Mouse (Mus musculus) neural tube, embryonic 12.5 days (tissue): ENCODE measurements around the gene Sult2b1. TPM values are rescaled to one million over a fixed set of nuclear protein-coding genes. Genes with fewer than 3 reads are reported as not detected.

Experiments
- ATAC-seq: fragments of 200-750 bp; cut with Nextera tagmentation; 2 replicates; pipeline ENCODE4 v1.8.0; 2017; ENCODE audit warnings: low read depth, mild to moderate bottlenecking, moderate TSS enrichment, moderate library complexity; ENCODE audit not compliant: low FRiP score
- H3K27ac ChIP-seq: fragments of 300-500 bp; sonication (generic); 2 replicates; pipeline ENCODE4 v1.5.1; 2016
- H3K27me3 ChIP-seq: fragments of 300-500 bp; sonication (generic); replicated peaks from 2 replicates; pipeline ENCODE4 v1.6.1; 2016; ENCODE audit warnings: mild to moderate bottlenecking
- H3K36me3 ChIP-seq: fragments of 300-500 bp; sonication (generic); 2 replicates; pipeline ENCODE4 v1.6.1; 2016; ENCODE audit warnings: mild to moderate bottlenecking
- H3K4me1 ChIP-seq: fragments of 300-500 bp; sonication (generic); 2 replicates; pipeline ENCODE4 v1.6.1; 2016
- H3K4me2 ChIP-seq: fragments of 300-500 bp; sonication (generic); replicated peaks from 2 replicates; pipeline ENCODE4 v1.6.1; 2016; ENCODE audit warnings: mild to moderate bottlenecking
- H3K4me3 ChIP-seq: fragments of 300-500 bp; sonication (generic); 2 replicates; pipeline ENCODE4 v1.5.1; 2016
- H3K9ac ChIP-seq: fragments of 300-500 bp; sonication (generic); 2 replicates; pipeline ENCODE4 v1.6.1; 2016; ENCODE audit warnings: mild to moderate bottlenecking
- H3K9me3 ChIP-seq: fragments of 300-500 bp; sonication (generic); 2 replicates; pipeline ENCODE4 v1.6.1; 2016; ENCODE audit warnings: mild to moderate bottlenecking
- WGBS: fragments of 180-500 bp; shearing (Covaris S2); methylation state at CpG from one replicate; pipeline ENCODE4 v1.1.7; 2016; 5-methylcytosine and 5-hydroxymethylcytosine counted together
- polyA plus RNA-seq: library from polyadenylated mRNA; unstranded; fragments of >200 nt; fragmentation: Nextera tagmentation; extraction: Ambion mirVana; gene quantifications from 2 replicates; pipeline ENCODE4 v1.2.1, GENCODE M21; 2016

Gene Sult2b1
- polyA plus RNA-seq, 1 experiment from 2014 or later: 2.1 TPM

DNA sequence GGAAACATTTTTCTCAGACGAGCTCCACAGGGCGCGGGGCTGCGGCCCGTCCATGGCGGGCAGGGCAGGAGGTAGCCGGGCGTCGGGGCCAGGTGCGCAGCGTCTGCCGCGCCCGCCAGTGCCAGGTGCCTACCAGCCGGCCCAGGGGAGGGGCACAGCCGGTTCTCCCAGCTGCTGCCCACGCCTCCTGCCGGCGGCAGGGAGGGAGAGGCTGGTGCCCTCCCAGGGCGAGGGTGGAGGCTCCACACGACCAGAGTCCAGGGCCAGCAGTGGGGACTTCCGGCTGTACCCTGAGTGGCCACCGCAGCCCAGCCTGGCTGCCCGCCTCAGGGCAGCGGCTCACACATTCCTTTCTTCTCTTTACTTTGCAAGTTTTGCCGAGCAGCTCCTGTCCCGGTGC is 25.1 kb downstream of the Sult2b1 start:
- no peak for ATAC-seq
- no peak overlapping the region for H3K27ac ChIP-seq
- H3K9me3 ChIP-seq: no peaks in the 10 kb centered on the region
- peak overlapping the region; percentile 51 for H3K4me2 ChIP-seq
- WGBS: 8% methylated on average over 22 of the region's 27 CpGs
- H3K27me3 ChIP-seq: peaks cover 27% of the 10 kb centered on the region
- peaks cover 5% of the 10 kb centered on the region for H3K4me1 ChIP-seq
- 0 out of 2 replicates have a peak overlapping the region, but pooled peaks have one; percentile 26 for H3K9ac ChIP-seq
- no peaks in the 10 kb centered on the region for H3K36me3 ChIP-seq
- 0 out of 2 replicates have a peak overlapping the region, but pooled peaks have one; percentile 13 for H3K4me3 ChIP-seq

DNA sequence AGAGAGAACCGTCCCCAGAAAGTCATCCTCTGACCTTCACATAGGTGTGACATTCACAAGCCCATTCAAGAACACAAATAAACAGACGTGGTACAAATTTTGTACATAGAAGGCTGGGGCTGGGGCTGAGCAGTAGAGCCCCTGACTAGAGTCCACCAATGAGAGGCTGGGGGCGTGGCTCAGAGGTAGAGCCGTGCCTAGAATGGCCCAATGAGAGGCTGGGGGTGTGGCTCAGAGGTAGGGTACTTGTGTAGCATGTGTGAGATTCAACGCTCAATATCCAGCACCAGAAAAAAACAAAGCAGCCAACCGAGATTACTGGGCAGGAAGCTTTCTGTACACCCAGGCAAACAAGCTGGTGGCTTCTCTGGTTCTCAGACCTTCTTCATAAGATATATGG is 28.8 kb downstream of the Sult2b1 start:
- no peak for ATAC-seq
- Histone ChIP-seq H3K27ac (no peak overlapping the region), H3K4me1 (peaks cover 5% of the 10 kb centered on the region), H3K4me3 (no peak overlapping the region), H3K36me3 (no peaks in the 10 kb centered on the region), H3K27me3 (peaks cover 27% of the 10 kb centered on the region), H3K9ac (no peak overlapping the region), H3K9me3 (no peaks in the 10 kb centered on the region), H3K4me2 (no peak overlapping the region)
- 55% methylated on average over 6 of the region's 6 CpGs for WGBS

DNA sequence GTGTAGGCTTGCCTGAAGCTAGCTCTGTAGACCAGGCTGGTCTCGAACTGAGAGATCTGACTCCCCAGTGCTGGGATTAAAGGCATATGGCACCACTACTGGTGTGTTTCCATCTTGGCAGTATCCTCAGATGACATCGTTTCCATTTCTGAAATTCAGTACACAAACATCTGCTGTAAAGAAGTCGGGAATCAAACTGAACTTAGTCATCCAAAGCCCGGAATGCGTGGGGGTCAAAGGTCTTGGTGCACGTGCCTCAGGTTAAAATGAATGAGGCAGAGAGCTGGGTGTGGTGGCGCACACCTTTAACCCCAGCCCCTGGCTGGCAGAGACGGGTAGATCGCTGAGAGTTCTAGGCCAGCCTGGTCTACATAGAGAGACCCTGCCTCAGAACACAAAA is 34.3 kb downstream of the Sult2b1 start:
- Histone ChIP-seq H3K4me3 (no peak overlapping the region), H3K9me3 (no peaks in the 10 kb centered on the region), H3K4me1 (0 out of 2 replicates have a peak, but pooled peaks cover 12% of the 10 kb centered on the region), H3K4me2 (no peak overlapping the region), H3K9ac (no peak overlapping the region), H3K27ac (no peak overlapping the region), H3K27me3 (no peaks in the 10 kb centered on the region), H3K36me3 (no peaks in the 10 kb centered on the region)
- 80% methylated on average over 9 of the region's 9 CpGs for WGBS
- no peak for ATAC-seq

DNA sequence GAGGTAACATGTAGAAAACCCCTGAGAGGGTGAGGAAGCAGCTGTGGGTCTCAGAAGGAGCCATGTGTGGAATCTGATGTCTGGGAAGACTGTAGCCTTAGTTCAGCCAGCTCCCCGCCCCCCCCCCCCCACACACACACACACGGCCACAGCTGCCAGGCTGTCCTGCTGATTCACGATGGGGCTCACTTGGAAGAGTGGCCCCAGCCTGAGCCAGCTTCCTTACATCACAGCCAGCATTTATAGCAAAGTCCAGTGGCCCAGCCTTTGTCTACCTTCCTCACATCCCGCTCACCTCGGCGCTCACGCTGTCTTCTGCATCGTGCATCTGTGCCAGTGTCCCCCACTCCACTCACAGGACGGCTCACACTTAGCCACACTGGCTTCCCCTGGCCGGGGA is 35.1 kb downstream of the Sult2b1 start:
- H3K4me1 ChIP-seq: 0 out of 2 replicates have a peak, but pooled peaks cover 12% of the 10 kb centered on the region
- 63% methylated on average over 8 of the region's 10 CpGs for WGBS
- no peak for ATAC-seq
- H3K27ac ChIP-seq: no peak overlapping the region
- no peaks in the 10 kb centered on the region for H3K36me3 ChIP-seq
- H3K9me3 ChIP-seq: no peaks in the 10 kb centered on the region
- peak overlapping the region; percentile 18; the same call in 1 of the 2 replicates for H3K4me2 ChIP-seq
- H3K4me3 ChIP-seq: no peak overlapping the region
- H3K9ac ChIP-seq: peak overlapping the region; percentile 8; the same call in 1 of the 2 replicates
- no peaks in the 10 kb centered on the region for H3K27me3 ChIP-seq

DNA sequence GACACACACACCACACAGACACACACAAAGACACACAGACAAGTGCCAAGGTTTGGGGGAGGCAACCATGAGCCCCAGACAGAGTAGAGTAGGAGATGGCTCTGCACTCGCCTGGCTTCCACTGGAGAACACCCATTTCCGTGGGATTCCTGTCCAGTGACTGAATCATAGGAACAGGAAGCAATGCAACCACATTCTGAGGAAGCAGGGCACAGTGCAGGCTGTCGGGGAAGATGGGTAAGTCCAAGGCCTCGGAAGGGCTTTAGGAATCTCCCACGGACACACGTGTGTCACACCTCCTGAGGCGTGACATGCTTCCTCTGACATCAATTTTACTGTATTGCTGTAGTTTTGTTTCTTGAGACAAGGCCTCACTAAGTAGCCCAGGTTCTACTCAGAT is 36.4 kb downstream of the Sult2b1 start:
- no peak overlapping the region for H3K4me3 ChIP-seq
- no peak overlapping the region for H3K27ac ChIP-seq
- H3K36me3 ChIP-seq: no peaks in the 10 kb centered on the region
- H3K4me2 ChIP-seq: no peak overlapping the region
- no peak for ATAC-seq
- H3K9ac ChIP-seq: no peak overlapping the region
- 82% methylated on average over 7 of the region's 7 CpGs for WGBS
- no peaks in the 10 kb centered on the region for H3K27me3 ChIP-seq
- H3K9me3 ChIP-seq: no peaks in the 10 kb centered on the region
- H3K4me1 ChIP-seq: 0 out of 2 replicates have a peak, but pooled peaks cover 12% of the 10 kb centered on the region

DNA sequence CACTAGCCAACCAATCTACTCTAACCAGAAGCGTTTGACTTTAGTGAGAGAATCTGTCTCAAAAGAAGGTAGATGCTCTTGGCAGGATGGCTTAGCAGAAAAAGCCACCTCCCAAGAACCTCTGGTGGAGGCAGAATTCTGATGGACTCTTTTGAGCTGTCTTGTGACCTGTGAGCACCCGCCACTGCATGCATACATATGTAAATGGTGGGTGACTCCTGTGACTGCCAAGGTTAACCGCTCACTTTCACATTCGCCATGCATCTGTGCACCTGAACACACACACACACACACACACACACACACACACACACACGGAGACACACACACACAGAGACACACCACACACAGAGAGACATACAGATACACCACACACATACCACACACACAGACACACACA is 37.0 kb downstream of the Sult2b1 start:
- Histone ChIP-seq H3K4me3 (no peak overlapping the region), H3K27ac (no peak overlapping the region), H3K4me1 (0 out of 2 replicates have a peak, but pooled peaks cover 12% of the 10 kb centered on the region), H3K9ac (no peak overlapping the region), H3K27me3 (no peaks in the 10 kb centered on the region), H3K4me2 (no peak overlapping the region), H3K9me3 (no peaks in the 10 kb centered on the region), H3K36me3 (no peaks in the 10 kb centered on the region)
- ATAC-seq: no peak
- 96% methylated on average over 5 of the region's 5 CpGs for WGBS

DNA sequence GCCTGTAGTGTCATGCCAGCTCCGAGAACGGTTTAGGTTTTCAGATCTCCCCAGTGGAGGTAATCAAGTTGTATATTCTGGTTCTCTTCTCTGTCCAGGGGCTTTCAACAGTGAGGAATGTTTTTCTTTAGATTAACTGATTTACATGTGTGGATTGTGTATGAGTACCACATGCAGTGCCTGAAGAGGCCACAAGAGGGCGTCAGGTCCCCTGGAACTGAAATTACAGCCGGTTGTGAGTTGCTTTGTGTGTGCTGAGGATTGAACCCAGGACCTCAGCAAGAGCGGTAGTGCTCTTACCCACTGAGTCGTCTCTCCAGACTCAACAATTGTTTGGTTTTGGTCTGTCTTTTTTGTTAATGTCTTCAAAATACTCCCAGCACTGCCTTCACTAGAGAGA is 38.0 kb downstream of the Sult2b1 start:
- Histone ChIP-seq H3K27ac (no peak overlapping the region), H3K4me1 (0 out of 2 replicates have a peak, but pooled peaks cover 12% of the 10 kb centered on the region), H3K27me3 (no peaks in the 10 kb centered on the region), H3K9ac (no peak overlapping the region), H3K36me3 (no peaks in the 10 kb centered on the region), H3K4me2 (no peak overlapping the region), H3K4me3 (no peak overlapping the region), H3K9me3 (no peaks in the 10 kb centered on the region)
- WGBS: 63% methylated on average over 6 of the region's 6 CpGs
- no peak for ATAC-seq

DNA sequence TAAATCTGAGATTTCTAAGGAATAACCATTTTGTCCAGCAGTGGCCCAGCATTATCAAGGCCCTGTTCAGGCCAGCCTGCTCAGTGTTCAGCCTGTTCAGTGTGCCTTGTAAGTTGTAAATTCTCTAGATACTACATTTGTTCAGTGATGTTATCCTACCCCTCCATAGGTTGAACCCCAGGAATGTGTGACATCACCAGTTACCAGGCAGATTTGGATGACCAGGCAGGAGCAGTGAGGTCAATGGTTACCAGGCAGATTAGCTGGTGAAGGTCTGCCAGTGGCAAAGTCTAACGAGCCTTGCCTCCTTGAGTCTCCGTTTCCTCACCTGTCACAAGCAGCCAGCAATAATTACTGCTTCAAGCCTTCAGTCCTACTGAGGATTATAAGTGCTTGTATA is 40.1 kb downstream of the Sult2b1 start:
- Histone ChIP-seq H3K27me3 (no peaks in the 10 kb centered on the region; the same call in 1 of the 2 replicates), H3K36me3 (no peaks in the 10 kb centered on the region), H3K4me3 (no peak overlapping the region), H3K4me1 (0 out of 2 replicates have a peak, but pooled peaks cover 8% of the 10 kb centered on the region), H3K4me2 (no peak overlapping the region), H3K9me3 (no peaks in the 10 kb centered on the region), H3K27ac (no peak overlapping the region), H3K9ac (no peak overlapping the region)
- no peak for ATAC-seq
- WGBS: 40% methylated on average over 2 of the region's 2 CpGs

DNA sequence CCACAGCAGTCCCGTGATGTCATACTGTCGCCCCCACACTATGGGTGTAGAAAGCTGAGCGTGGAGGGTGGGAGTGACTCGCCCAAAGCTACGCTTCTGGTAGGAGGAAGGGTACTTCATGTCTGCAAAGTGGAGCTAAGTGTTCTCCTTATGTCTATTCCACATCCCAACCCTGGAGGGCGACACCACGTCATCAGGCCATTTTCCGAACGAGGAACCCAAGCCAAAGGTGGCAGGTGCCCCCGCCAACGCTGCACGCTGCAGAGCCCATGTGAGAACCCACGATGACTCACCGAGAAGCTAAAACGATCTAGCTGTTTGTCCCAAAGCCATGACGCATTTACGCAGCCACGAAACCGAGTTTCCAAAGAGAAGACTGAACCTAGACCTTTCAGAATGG is 42.1 kb downstream of the Sult2b1 start:
- Histone ChIP-seq H3K4me1 (no peaks in the 10 kb centered on the region), H3K27me3 (no peaks in the 10 kb centered on the region; the same call in 1 of the 2 replicates), H3K9ac (no peak overlapping the region), H3K36me3 (no peaks in the 10 kb centered on the region), H3K27ac (no peak overlapping the region), H3K4me2 (peak overlapping the region; percentile 20; the same call in 1 of the 2 replicates), H3K9me3 (no peaks in the 10 kb centered on the region), H3K4me3 (no peak overlapping the region)
- no peak for ATAC-seq
- 40% methylated on average over 19 of the region's 19 CpGs for WGBS

DNA sequence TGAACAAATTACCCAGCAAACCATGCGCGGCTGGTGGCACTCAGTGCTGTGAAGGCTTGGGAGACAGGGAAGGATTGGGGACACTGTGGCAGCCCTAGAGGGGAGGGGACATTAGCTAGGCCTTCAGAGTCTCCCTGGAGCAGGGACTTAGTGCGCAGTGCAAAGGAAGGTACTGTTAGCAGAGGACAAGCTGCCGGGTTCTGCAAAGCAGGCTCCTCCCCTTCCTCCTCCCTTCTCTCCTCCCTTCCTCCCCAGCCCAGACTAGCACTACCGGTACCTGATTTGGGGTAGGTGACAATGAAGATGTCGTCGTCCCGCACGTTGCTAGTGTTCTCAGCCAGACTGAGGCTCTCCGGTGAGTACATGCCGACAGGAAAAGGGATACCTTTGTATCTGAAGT is 42.7 kb downstream of the Sult2b1 start:
- Histone ChIP-seq H3K4me1 (no peaks in the 10 kb centered on the region), H3K4me2 (peak overlapping the region; percentile 20; the same call in 1 of the 2 replicates), H3K9me3 (no peaks in the 10 kb centered on the region), H3K4me3 (no peak overlapping the region), H3K27me3 (no peaks in the 10 kb centered on the region; the same call in 1 of the 2 replicates), H3K9ac (no peak overlapping the region), H3K27ac (no peak overlapping the region), H3K36me3 (no peaks in the 10 kb centered on the region)
- ATAC-seq: no peak
- WGBS: 36% methylated on average over 11 of the region's 11 CpGs

DNA sequence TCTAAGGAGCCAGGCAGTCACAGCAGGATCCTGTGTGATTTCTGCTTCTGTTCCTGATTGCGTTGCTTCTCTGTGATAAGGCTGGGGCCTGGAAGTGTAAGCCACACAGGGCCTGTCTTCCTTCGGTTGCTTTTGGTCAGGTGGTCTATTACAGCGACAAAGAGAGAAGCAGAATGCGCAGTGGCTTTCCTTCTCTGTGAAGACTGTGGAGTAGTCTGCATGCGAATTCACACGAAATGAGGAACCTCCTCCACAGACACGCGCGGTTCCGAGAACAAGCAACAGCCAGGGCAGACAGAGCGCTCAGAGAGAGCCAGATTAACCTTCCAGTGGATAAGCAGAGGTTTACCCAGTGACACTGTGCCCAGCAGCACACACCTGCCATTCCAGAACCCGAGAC is 43.2 kb downstream of the Sult2b1 start:
- Histone ChIP-seq H3K27ac (no peak overlapping the region), H3K9me3 (no peaks in the 10 kb centered on the region), H3K4me3 (no peak overlapping the region), H3K9ac (no peak overlapping the region), H3K4me1 (no peaks in the 10 kb centered on the region), H3K36me3 (no peaks in the 10 kb centered on the region), H3K27me3 (no peaks in the 10 kb centered on the region; the same call in 1 of the 2 replicates), H3K4me2 (no peak overlapping the region)
- no peak for ATAC-seq
- 87% methylated on average over 12 of the region's 12 CpGs for WGBS

DNA sequence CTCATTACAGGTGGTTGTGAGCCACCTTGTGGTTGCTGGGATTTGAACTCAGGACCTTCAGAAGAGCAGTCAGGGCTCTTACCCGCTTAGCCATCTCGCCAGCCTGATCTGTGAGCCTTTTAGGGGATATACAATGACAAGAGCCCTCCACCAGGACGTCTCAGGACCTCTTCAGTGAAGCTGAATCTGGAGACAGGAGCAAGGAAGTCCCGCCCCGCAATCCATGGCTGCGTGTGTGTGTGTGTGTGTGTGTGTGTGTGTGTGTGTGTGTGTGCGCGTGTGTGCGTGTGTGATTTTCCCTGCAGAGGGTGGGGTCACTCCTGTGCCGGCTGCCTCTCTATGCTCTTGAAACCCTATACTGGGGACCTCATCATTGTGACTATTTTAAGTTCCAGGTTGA is 44.6 kb downstream of the Sult2b1 start:
- no peak overlapping the region for H3K27ac ChIP-seq
- H3K4me3 ChIP-seq: no peak overlapping the region
- no peak for ATAC-seq
- H3K9me3 ChIP-seq: no peaks in the 10 kb centered on the region
- no peaks in the 10 kb centered on the region; the same call in 1 of the 2 replicates for H3K27me3 ChIP-seq
- H3K4me2 ChIP-seq: no peak overlapping the region
- no peaks in the 10 kb centered on the region for H3K4me1 ChIP-seq
- no peak overlapping the region for H3K9ac ChIP-seq
- no peaks in the 10 kb centered on the region for H3K36me3 ChIP-seq
- WGBS: 69% methylated on average over 10 of the region's 10 CpGs

DNA sequence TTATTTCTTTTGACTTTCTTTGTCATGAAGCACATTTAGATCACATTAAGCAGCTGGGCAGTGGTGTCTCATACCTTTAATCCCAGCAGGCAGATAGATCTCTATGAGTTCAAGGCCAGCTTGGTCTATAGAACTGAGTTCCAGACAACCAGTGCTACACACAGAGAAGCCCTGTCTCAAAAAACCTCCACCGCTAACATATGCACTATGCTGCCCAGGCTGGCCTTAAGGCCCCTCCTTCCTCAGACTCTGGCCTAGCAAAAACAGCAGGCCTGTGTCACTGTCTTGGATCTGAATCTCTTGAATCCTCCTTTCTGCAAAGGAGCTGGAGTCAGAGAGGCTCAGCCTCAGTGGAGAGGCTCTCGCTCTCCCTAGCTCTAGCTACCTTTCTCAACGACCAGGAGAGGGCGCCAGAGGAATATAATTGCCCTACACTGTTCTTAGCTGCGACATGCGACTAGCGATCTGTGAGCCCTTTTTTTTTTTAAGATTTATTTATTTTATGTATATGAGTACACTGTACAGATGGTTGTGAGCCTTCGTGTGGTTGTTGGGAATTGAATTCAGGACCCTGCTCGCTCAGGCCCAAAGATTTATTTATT is 45.2 kb downstream of the Sult2b1 start:
- no peaks in the 10 kb centered on the region for H3K9me3 ChIP-seq
- H3K4me2 ChIP-seq: no peak overlapping the region
- H3K9ac ChIP-seq: no peak overlapping the region
- H3K27me3 ChIP-seq: no peaks in the 10 kb centered on the region; the same call in 1 of the 2 replicates
- WGBS: 7% methylated on average over 9 of the region's 9 CpGs
- no peak overlapping the region for H3K4me3 ChIP-seq
- peak; percentile 78 for ATAC-seq
- no peaks in the 10 kb centered on the region for H3K4me1 ChIP-seq
- H3K27ac ChIP-seq: no peak overlapping the region
- no peaks in the 10 kb centered on the region for H3K36me3 ChIP-seq
